Mouse (Mus musculus) neural tube, embryonic 11.5 days (tissue): ENCODE measurements around the gene Lrrc3c. TPM values are rescaled to one million over a fixed set of nuclear protein-coding genes. Genes with fewer than 3 reads are reported as not detected.

ENCODE experiments used
- ATAC-seq: fragments of 200-750 bp; cut with Nextera tagmentation; 2 replicates; pipeline ENCODE4 v1.8.0; 2017; ENCODE audit warnings: moderate number of reproducible peaks, mild to moderate bottlenecking, moderate TSS enrichment, moderate library complexity; ENCODE audit not compliant: insufficient read depth, low FRiP score, low TSS enrichment
- DNase-seq: peaks from one replicate; pipeline ENCODE4 v3.0.0-alpha.2; 2015; ENCODE audit warnings: low spot score
- H3K27ac ChIP-seq: fragments of 300-500 bp; sonication (generic); 2 replicates; pipeline ENCODE4 v1.5.1; 2014; ENCODE audit warnings: low read depth, mild to moderate bottlenecking, low read length
- H3K27me3 ChIP-seq: fragments of 300-500 bp; sonication (generic); 2 replicates; pipeline ENCODE4 v1.6.1; 2014; ENCODE audit warnings: mild to moderate bottlenecking, low read length, mixed read lengths; ENCODE audit not compliant: control insufficient read depth, insufficient read depth
- H3K36me3 ChIP-seq: fragments of 300-500 bp; sonication (generic); 2 replicates; pipeline ENCODE4 v1.6.1; 2014; ENCODE audit warnings: mild to moderate bottlenecking, low read length, moderate library complexity, mixed read lengths; ENCODE audit not compliant: control insufficient read depth, insufficient read depth
- H3K4me1 ChIP-seq: fragments of 300-500 bp; sonication (generic); 2 replicates; pipeline ENCODE4 v1.6.1; 2014; ENCODE audit warnings: low read length, mixed read lengths; ENCODE audit not compliant: control insufficient read depth, insufficient read depth
- H3K4me2 ChIP-seq: fragments of 300-500 bp; sonication (generic); 2 replicates; pipeline ENCODE4 v1.6.1; 2014; ENCODE audit warnings: low read depth, mild to moderate bottlenecking, moderate library complexity
- H3K4me3 ChIP-seq: fragments of 300-500 bp; sonication (generic); 2 replicates; pipeline ENCODE4 v1.5.1; 2014; ENCODE audit warnings: low read depth, low read length
- H3K9ac ChIP-seq: fragments of 300-500 bp; sonication (generic); 2 replicates; pipeline ENCODE4 v1.6.1; 2014; ENCODE audit warnings: mild to moderate bottlenecking, low read length
- H3K9me3 ChIP-seq: fragments of 300-500 bp; sonication (generic); 2 replicates; pipeline ENCODE4 v1.6.1; 2016; ENCODE audit warnings: low read length; ENCODE audit not compliant: control insufficient read depth
- WGBS: fragments of 180-500 bp; shearing (Covaris S2); extraction: QIAGEN DNeasy Blood & Tissue Kit; methylation state at CpG from one replicate; pipeline ENCODE4 v1.1.7; 2014; 5-methylcytosine and 5-hydroxymethylcytosine counted together
- polyA plus RNA-seq: library from polyadenylated mRNA; unstranded; fragments of >200 nt; fragmentation: Nextera tagmentation; extraction: Ambion mirVana; gene quantifications from 2 replicates; pipeline ENCODE4 v1.2.1, GENCODE M21; 2014

Lrrc3c gene
- polyA plus RNA-seq, 1 experiment from 2014 or later: not detected

DNA sequence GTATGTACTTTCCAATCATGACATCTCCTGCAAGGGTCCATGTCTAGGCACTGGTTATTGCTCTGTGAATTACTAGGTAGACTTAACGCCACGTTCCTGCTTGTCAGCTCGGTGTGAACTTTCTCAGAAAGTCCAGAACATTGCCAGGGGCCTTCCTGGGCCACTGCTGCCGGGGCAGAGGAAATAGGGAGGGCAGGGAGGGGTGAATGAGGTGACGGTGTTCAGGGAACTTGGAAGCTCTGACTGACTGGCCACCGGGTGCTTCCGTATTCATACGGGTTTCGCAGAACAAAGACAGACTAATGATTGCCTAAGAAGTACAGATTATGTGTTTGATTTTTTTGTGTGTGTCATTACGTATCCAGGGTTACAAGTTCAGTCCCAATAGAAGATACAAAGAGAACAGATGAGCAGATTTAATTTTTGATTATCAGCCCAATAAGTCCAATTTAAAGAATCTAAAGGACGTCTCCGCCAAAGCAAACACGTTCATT is 34.1 kb upstream of the Lrrc3c start:
- Histone ChIP-seq H3K27ac (no peak overlapping the region), H3K4me2 (no peak overlapping the region), H3K36me3 (no peaks in the 10 kb centered on the region), H3K4me3 (no peak overlapping the region), H3K9ac (no peak overlapping the region), H3K9me3 (no peaks in the 10 kb centered on the region), H3K4me1 (no peaks in the 10 kb centered on the region), H3K27me3 (no peaks in the 10 kb centered on the region)
- ATAC-seq: no peak
- no peak for DNase-seq
- 74% methylated on average over 13 of the region's 13 CpGs for WGBS

DNA sequence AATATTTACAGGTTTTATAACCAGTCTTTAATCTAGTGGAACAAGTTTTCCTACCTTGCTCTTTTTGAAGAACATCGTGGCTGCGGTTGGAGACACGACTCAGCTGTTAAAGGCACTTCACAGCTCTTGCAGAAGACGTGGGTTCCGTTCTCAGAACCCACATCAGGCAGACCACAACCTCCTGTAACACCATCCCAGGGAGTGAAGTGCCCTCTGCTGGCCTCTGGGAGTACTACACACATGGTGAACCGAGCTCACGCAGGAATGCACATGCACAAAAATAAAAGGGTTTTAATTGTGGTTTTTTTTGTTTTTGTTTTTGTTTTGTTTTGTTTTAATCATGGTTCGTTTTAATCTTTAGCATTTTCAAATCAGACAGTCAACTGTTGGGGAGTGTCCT is 29.8 kb upstream of the Lrrc3c start:
- Histone ChIP-seq H3K4me3 (no peak overlapping the region), H3K27ac (no peak overlapping the region), H3K9me3 (no peaks in the 10 kb centered on the region), H3K36me3 (no peaks in the 10 kb centered on the region), H3K9ac (no peak overlapping the region), H3K27me3 (no peaks in the 10 kb centered on the region), H3K4me2 (no peak overlapping the region), H3K4me1 (no peaks in the 10 kb centered on the region)
- ATAC-seq: no peak
- no peak for DNase-seq
- WGBS: 89% methylated on average over 8 of the region's 8 CpGs

DNA sequence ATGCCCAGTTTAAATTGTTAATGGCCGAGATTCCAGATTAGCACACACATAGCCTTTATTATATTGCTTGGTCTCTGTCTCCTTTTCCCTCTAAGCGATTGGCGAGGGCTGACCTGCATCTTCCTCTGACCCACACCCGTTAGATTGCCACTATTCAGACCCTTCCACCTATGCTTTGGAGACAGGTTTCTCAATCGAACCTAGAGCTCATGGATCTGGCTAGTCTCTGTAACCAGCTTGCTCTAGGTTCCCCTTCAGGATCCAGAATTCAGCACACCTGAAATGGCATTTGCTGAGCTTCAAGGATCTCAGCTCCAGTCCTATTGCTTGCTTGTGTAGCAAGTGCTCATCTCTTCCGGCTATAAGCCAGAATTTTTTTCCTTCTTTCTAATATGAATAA is 28.6 kb upstream of the Lrrc3c start:
- Histone ChIP-seq H3K4me3 (no peak overlapping the region), H3K9ac (no peak overlapping the region), H3K27me3 (no peaks in the 10 kb centered on the region), H3K9me3 (no peaks in the 10 kb centered on the region), H3K27ac (no peak overlapping the region), H3K36me3 (no peaks in the 10 kb centered on the region), H3K4me2 (no peak overlapping the region), H3K4me1 (no peaks in the 10 kb centered on the region)
- 77% methylated on average over 6 of the region's 6 CpGs for WGBS
- DNase-seq (no peak), ATAC-seq (no peak)

DNA sequence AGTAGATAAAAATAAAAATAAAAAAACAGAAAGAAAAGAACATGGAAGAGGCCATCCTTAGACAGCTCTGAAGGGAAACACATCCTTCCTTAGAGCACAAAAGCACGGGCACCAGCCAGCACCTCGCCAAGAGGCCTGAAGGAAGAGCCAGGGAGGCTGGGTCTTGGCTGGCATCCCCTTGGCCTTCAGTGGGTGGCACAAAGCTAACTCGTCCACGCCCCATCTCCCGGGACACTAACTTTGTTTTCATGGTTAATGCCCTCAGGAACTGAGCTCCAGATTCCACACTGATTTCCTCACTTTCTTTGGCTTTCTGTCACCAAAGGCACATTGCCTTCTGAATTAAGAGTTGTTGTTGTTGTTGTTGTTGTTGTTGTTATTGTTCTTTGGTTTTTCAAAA is 20.3 kb upstream of the Lrrc3c start:
- no peak overlapping the region for H3K27ac ChIP-seq
- H3K4me1 ChIP-seq: no peaks in the 10 kb centered on the region
- H3K4me3 ChIP-seq: no peak overlapping the region
- no peaks in the 10 kb centered on the region for H3K9me3 ChIP-seq
- H3K36me3 ChIP-seq: no peaks in the 10 kb centered on the region; the same call in 1 of the 2 replicates
- H3K4me2 ChIP-seq: no peak overlapping the region
- no peaks in the 10 kb centered on the region for H3K27me3 ChIP-seq
- no peak overlapping the region for H3K9ac ChIP-seq
- DNase-seq: no peak
- 89% methylated on average over 5 of the region's 5 CpGs for WGBS
- no peak for ATAC-seq

DNA sequence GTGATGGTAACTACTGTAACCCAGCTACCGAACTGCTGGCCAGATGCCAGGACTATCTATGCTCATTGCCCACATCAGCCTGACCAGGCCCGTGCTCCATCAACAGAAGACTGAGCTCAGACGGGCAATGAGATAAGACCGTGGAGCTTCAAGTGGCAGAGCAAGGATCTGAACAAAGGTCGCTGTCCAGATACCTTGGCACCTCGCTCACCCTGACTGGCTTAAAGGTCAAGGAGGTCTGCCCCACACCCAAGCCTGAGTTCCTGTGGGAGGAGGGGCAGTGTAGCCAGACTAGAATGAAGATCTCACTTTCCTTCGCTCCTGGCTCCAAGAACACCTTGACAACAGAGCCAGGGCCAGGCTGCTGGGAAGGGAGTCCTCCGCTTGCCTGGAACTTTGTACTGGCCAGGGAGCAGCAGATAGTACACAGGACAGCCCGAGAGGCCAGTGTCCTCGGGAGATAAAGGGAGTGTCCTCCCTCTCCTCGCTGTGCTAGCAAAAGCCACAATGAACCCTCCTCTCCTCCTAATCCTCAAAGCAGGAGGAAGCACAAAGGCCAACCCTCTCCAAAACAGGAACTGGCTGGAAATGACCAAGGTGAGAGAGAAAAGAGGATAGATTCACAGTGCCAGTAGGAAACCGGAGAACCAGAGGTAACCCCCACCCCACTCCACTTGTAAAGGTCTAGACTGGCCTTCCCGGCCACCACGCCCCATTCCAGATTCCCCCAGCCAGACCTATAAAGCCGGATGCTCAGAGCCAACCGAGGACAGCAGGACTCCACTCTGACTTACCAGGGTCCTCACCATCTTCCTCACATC is 17.6 kb upstream of the Lrrc3c start:
- WGBS: 87% methylated on average over 16 of the region's 16 CpGs
- Histone ChIP-seq H3K9me3 (no peaks in the 10 kb centered on the region), H3K4me2 (no peak overlapping the region), H3K27ac (no peak overlapping the region), H3K36me3 (peaks cover 7% of the 10 kb centered on the region), H3K4me1 (peaks cover 3% of the 10 kb centered on the region), H3K27me3 (no peaks in the 10 kb centered on the region), H3K4me3 (no peak overlapping the region), H3K9ac (no peak overlapping the region)
- DNase-seq: no peak
- no peak for ATAC-seq

DNA sequence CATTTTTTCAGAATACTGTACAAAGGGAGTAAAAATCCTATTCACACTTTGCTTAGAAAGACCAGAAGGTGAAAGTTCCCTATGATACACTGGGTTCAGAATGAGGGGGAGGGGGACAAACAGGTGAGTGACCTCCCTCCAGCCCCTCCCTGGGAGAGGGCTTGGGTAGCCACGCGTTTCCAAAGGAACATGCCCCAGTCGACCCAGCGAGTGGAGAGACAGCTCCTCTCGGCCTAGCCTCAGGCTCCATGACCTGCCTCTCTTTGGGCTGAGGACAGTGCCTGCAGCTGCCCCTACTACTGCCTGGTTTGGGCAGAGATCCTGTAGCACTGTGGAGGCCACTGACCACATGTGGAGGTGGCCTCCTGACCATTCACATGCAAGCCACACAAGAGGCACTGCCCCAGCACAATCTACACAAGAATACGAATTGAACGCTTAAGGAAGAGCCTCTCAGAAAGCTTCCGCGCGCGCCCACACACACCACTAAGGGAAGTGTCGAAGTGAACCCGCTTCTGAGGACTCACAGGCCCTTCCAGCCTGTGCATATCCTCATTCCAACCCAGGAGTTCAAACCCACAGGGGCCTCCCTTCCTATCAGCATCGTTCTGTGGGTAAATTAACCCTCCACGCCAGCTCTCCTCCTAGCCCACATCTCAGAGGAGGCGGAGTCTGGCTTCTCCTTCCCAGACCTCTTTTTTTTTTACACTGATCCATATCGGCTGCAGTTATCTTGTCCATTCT is 16.6 kb upstream of the Lrrc3c start:
- Histone ChIP-seq H3K9ac (no peak overlapping the region), H3K36me3 (peaks cover 7% of the 10 kb centered on the region), H3K27ac (no peak overlapping the region), H3K9me3 (no peaks in the 10 kb centered on the region), H3K4me2 (no peak overlapping the region), H3K27me3 (no peaks in the 10 kb centered on the region), H3K4me1 (peaks cover 12% of the 10 kb centered on the region), H3K4me3 (no peak overlapping the region)
- ATAC-seq (no peak), DNase-seq (no peak)
- WGBS: 75% methylated on average over 17 of the region's 17 CpGs

DNA sequence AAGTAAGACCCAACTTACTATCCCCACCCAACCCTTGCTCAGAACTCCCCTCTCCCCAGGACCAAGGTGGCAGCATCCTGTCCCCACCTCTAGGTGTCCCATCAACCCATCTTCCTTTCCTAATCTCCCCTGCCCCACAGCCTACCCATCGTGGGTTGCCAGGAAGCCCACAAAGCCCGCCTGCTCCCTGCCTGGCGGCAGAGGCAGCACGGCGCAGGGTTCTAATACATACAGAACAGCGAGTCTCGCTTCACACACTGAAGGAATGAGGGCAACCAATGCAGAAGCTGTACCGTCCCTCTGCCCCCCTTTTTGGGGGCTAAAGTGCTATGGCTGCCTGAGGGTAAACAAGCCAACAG is 16.1 kb upstream of the Lrrc3c start:
- no peak for DNase-seq
- Histone ChIP-seq H3K4me3 (no peak overlapping the region), H3K4me2 (peak overlapping the region; percentile 1; the same call in 1 of the 2 replicates), H3K9me3 (no peaks in the 10 kb centered on the region), H3K9ac (no peak overlapping the region), H3K27me3 (no peaks in the 10 kb centered on the region), H3K27ac (no peak overlapping the region), H3K36me3 (peaks cover 7% of the 10 kb centered on the region), H3K4me1 (peaks cover 14% of the 10 kb centered on the region)
- 87% methylated on average over 8 of the region's 8 CpGs for WGBS
- ATAC-seq: no peak

DNA sequence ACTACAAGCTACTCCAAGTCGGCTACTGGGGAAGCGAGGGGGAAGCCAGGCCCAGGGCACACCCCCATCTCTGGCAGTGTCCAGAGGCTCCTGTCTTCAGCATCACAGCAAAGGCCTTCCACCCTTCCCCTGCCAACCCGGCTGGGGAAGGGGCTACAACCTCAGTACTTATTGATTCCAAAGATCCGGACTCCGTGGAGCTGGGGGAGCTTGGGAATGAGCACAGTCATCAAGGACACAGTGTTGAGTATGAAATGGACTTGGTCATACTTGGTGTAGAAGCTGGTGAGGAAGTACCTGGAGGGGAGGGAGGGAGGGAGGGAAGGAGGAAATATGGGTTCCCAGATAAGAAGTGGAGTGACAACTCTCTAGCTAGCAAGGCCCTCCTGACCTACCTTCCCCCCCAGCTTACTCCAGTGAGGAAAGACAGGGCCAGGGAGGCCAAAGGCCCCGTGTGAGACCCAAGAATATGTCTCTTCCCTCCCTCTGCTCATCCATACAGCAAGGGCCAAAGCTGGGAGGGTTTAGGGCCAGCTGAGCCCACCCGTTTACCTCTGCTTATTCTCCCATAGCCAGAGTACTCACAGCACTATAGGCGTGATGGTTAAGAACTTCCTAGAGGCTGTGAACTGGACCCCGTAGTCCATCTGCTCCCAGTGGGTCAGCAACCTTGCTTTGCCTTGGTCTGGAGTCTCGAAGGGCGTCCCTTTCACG is 15.4 kb upstream of the Lrrc3c start:
- Histone ChIP-seq H3K4me3 (no peak overlapping the region), H3K4me1 (peaks cover 16% of the 10 kb centered on the region), H3K27ac (no peak overlapping the region), H3K27me3 (no peaks in the 10 kb centered on the region), H3K4me2 (peak overlapping the region; percentile 1; the same call in 1 of the 2 replicates), H3K9me3 (no peaks in the 10 kb centered on the region), H3K9ac (no peak overlapping the region), H3K36me3 (peaks cover 7% of the 10 kb centered on the region)
- 89% methylated on average over 12 of the region's 12 CpGs for WGBS
- DNase-seq (no peak), ATAC-seq (no peak)
